Mouse (Mus musculus): ENCODE data around the gene Lyrm4. TPM values are rescaled to one million over a fixed set of nuclear protein-coding genes. Genes with fewer than 3 reads are reported as not detected.

The Lyrm4 gene
- polyA plus RNA-seq, 1 experiment from 2014 or later: 27.4 TPM

DNA sequence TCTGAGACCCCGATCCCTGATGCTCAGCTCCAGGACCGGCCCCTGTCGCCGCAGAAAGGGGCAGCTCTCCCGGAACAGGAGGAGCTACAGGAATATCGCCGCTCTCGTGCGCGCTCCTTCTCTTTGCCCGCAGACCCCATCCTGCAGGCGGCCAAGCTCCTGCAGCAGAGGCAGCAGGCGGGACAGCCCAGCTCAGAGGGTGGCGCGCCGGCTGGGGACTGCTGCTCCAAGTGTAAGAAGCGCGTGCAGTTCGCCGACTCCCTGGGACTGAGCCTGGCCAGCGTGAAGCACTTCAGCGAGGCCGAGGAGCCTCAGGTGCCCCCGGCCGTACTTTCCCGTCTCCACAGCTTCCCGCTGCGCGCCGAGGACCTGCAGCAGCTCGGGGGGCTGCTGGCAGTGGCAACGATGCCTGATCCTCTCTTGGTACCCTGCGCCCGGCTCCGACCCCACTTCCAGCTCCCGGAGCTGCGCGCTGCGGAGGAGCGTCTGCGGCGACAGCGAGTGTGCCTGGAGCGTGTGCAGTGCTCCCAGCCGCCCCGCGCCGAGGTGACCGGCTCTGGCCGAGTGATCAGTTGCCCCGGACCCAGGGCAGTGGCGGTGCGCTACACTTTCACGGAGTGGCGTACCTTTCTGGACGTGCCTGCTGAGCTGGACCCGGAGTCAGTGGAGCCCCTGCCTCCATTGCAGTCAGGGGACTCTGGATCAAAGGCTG, 148.5 kb downstream of the Lyrm4 start:
- Histone ChIP-seq H3K36me3 (ENCODE audit: control insufficient read depth, insufficient read depth, low read length) (no peaks in the 10 kb centered on the region), H3K4me2 (ENCODE audit: low read length) (peak overlapping the region; percentile 100), H3K27ac (ENCODE audit: low read depth) (no peak overlapping the region), H3K4me3 (ENCODE audit: low read depth, low read length) (peak overlapping the region; percentile 59), H3K9ac (ENCODE audit: low read length) (peak overlapping the region; percentile 48), H3K4me1 (replicated peaks; ENCODE audit: control insufficient read depth, insufficient read depth, low read length) (peaks cover 10% of the 10 kb centered on the region; the same call in 1 of the 2 replicates), H3K9me3 (ENCODE audit: control insufficient read depth, low read length) (no peaks in the 10 kb centered on the region), H3K27me3 (replicated peaks; ENCODE audit: control insufficient read depth, insufficient read depth, low read length) (peaks cover 17% of the 10 kb centered on the region)
- WGBS: 0% methylated on average over 52 of the region's 57 CpGs
- ATAC-seq (replicated peaks; ENCODE audit: low FRiP score, low TSS enrichment, low read depth): peak; percentile 74
- peak; percentile 81 for DNase-seq (ENCODE audit: low spot score)

GRCm38 (mm10) chr13:35968131-35968718, 149.1 kb downstream of the Lyrm4 start:
- Histone ChIP-seq H3K27ac (ENCODE audit: low read depth) (no peak overlapping the region), H3K9me3 (ENCODE audit: control insufficient read depth, low read length) (no peaks in the 10 kb centered on the region), H3K4me3 (ENCODE audit: low read depth, low read length) (peak overlapping the region; percentile 59), H3K27me3 (replicated peaks; ENCODE audit: control insufficient read depth, insufficient read depth, low read length) (peaks cover 17% of the 10 kb centered on the region), H3K4me2 (ENCODE audit: low read length) (peak overlapping the region; percentile 100), H3K36me3 (ENCODE audit: control insufficient read depth, insufficient read depth, low read length) (no peaks in the 10 kb centered on the region), H3K4me1 (replicated peaks; ENCODE audit: control insufficient read depth, insufficient read depth, low read length) (peaks cover 10% of the 10 kb centered on the region; the same call in 1 of the 2 replicates), H3K9ac (ENCODE audit: low read length) (peak overlapping the region; percentile 48)
- under 1% methylated on average over 38 of the region's 38 CpGs for WGBS
- DNase-seq (ENCODE audit: low spot score) (no peak), ATAC-seq (replicated peaks; ENCODE audit: low FRiP score, low TSS enrichment, low read depth) (peak; percentile 61)

GRCm38 (mm10) chr13:35967690-35968089, 149.6 kb downstream of the Lyrm4 start:
- Histone ChIP-seq H3K27ac (ENCODE audit: low read depth) (no peak overlapping the region), H3K9ac (ENCODE audit: low read length) (peak overlapping the region; percentile 48; the same call in 1 of the 2 replicates), H3K4me2 (ENCODE audit: low read length) (peak overlapping the region; percentile 100), H3K4me3 (ENCODE audit: low read depth, low read length) (peak overlapping the region; percentile 59), H3K36me3 (ENCODE audit: control insufficient read depth, insufficient read depth, low read length) (no peaks in the 10 kb centered on the region), H3K27me3 (replicated peaks; ENCODE audit: control insufficient read depth, insufficient read depth, low read length) (peaks cover 17% of the 10 kb centered on the region), H3K4me1 (replicated peaks; ENCODE audit: control insufficient read depth, insufficient read depth, low read length) (peaks cover 10% of the 10 kb centered on the region; the same call in 1 of the 2 replicates), H3K9me3 (ENCODE audit: control insufficient read depth, low read length) (no peaks in the 10 kb centered on the region)
- no peak for DNase-seq (ENCODE audit: low spot score)
- peak; percentile 61 for ATAC-seq (replicated peaks; ENCODE audit: low FRiP score, low TSS enrichment, low read depth)
- WGBS: 7% methylated on average over 14 of the region's 15 CpGs

GRCm38 (mm10) chr13:35963583-35963982, 153.7 kb downstream of the Lyrm4 start:
- no peak overlapping the region for H3K4me3 ChIP-seq (ENCODE audit: low read depth, low read length)
- DNase-seq (ENCODE audit: low spot score) (no peak), ATAC-seq (replicated peaks; ENCODE audit: low FRiP score, low TSS enrichment, low read depth) (no peak)
- H3K36me3 ChIP-seq (ENCODE audit: control insufficient read depth, insufficient read depth, low read length): no peaks in the 10 kb centered on the region
- H3K4me1 ChIP-seq (replicated peaks; ENCODE audit: control insufficient read depth, insufficient read depth, low read length): 0 out of 2 replicates have a peak, but pooled peaks cover 3% of the 10 kb centered on the region
- no peak overlapping the region for H3K4me2 ChIP-seq (ENCODE audit: low read length)
- H3K27me3 ChIP-seq (replicated peaks; ENCODE audit: control insufficient read depth, insufficient read depth, low read length): 0 out of 2 replicates have a peak, but pooled peaks cover 3% of the 10 kb centered on the region
- 89% methylated on average over 4 of the region's 4 CpGs for WGBS
- no peak overlapping the region for H3K27ac ChIP-seq (ENCODE audit: low read depth)
- H3K9me3 ChIP-seq (ENCODE audit: control insufficient read depth, low read length): no peaks in the 10 kb centered on the region
- no peak overlapping the region for H3K9ac ChIP-seq (ENCODE audit: low read length)

DNA sequence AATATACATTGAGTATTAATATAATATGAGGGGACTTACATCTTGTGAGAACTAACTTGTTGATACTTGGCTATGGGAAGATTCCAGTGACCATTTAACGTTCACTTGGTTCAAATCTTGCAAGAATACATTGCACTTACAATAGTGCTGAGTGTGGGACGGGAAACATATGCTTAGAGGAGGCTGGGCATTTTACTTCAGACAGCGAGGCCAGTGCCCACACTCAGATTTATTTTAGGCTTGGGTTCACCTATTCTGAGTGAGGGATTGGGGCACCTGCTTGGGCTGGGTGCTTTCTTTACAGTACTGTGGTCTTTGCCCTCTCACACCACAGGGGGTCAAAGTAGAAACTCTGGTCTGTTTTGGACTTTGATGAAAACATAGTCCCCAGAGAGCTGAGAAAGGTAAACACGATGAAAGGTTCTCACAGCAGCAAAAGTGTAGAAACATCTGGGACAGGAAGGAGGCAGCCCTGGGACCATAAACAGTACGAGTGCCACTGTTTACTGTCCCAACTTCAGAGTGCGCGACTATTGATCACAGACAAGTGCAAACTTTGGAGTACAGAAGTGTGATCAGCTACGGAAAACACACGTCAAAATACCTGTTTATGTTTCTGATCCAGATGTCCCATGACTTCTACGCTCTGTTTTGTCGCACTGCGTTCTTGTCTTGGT, 157.8 kb downstream of the Lyrm4 start:
- no peak overlapping the region for H3K9ac ChIP-seq (ENCODE audit: low read length)
- no peak for ATAC-seq (replicated peaks; ENCODE audit: low FRiP score, low TSS enrichment, low read depth)
- 59% methylated on average over 12 of the region's 12 CpGs for WGBS

GRCm38 (mm10) chr13:35958539-35958938, 158.8 kb downstream of the Lyrm4 start, which contains the start of gene Ppp1r3g:
Gene Ppp1r3g, plus strand, starts transcription at chr13:35958839.
- Histone ChIP-seq H3K4me2 (ENCODE audit: low read length) (no peak within 1 kb of the TSS), H3K27ac (ENCODE audit: low read depth) (no peak within 1 kb of the TSS), H3K36me3 (ENCODE audit: control insufficient read depth, insufficient read depth, low read length) (no peaks in the 10 kb centered on the region), H3K4me1 (replicated peaks; ENCODE audit: control insufficient read depth, insufficient read depth, low read length) (no peaks in the 10 kb centered on the region), H3K4me3 (ENCODE audit: low read depth, low read length) (no peak within 1 kb of the TSS), H3K27me3 (replicated peaks; ENCODE audit: control insufficient read depth, insufficient read depth, low read length) (no peaks in the 10 kb centered on the region), H3K9me3 (ENCODE audit: control insufficient read depth, low read length) (no peaks in the 10 kb centered on the region), H3K9ac (ENCODE audit: low read length) (no peak within 1 kb of the TSS)
- WGBS: 100% methylated on average over 1 of the region's 1 CpGs
- ATAC-seq (replicated peaks; ENCODE audit: low FRiP score, low TSS enrichment, low read depth) (no peak), DNase-seq (ENCODE audit: low spot score) (no peak)

More for the DNA sequence above, 157.8 kb downstream of the Lyrm4 start:
- DNase-seq (ENCODE audit: low spot score): no peak
- H3K4me1 ChIP-seq (replicated peaks; ENCODE audit: control insufficient read depth, insufficient read depth, low read length): no peaks in the 10 kb centered on the region
- H3K4me3 ChIP-seq (ENCODE audit: low read depth, low read length): no peak overlapping the region
- H3K27ac ChIP-seq (ENCODE audit: low read depth): no peak overlapping the region
- no peaks in the 10 kb centered on the region for H3K36me3 ChIP-seq (ENCODE audit: control insufficient read depth, insufficient read depth, low read length)
- H3K9me3 ChIP-seq (ENCODE audit: control insufficient read depth, low read length): no peaks in the 10 kb centered on the region
- no peaks in the 10 kb centered on the region for H3K27me3 ChIP-seq (replicated peaks; ENCODE audit: control insufficient read depth, insufficient read depth, low read length)
- no peak overlapping the region for H3K4me2 ChIP-seq (ENCODE audit: low read length)

DNA sequence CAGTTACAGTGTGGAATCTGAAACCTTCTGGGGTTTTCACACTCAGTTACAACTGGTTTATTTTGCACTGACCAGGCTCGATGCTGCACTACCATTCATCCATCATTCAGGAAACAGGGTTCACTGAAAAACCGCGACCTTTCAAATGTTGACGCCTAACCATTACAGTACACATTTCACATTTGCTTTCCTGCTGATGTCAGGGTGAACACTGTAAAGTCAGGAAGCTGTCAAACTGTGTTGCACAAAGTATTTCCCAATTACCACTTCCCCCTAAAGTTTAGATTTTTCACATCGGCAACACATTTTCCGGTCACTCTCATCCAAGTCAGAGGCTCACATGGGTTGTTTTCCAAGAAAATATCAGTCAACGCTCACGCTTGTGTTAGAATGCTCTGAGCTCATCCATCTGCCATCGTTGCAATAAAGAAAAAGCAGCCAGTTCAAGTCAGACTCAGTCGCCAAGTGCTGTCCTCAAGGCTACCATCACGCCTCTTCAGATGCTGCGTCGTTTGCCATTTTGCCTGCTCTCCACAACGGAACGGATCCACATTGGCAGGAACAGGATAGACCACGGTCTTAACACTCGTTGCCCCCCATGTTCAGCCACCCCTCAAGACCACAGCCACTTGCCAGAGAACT, 167.4 kb downstream of the Lyrm4 start:
- no peak overlapping the region for H3K27ac ChIP-seq (ENCODE audit: low read depth)
- no peak overlapping the region for H3K4me3 ChIP-seq (ENCODE audit: low read depth, low read length)
- no peak for ATAC-seq (replicated peaks; ENCODE audit: low FRiP score, low TSS enrichment, low read depth)
- H3K4me2 ChIP-seq (ENCODE audit: low read length): no peak overlapping the region
- H3K9me3 ChIP-seq (ENCODE audit: control insufficient read depth, low read length): no peaks in the 10 kb centered on the region
- DNase-seq (ENCODE audit: low spot score): no peak
- H3K36me3 ChIP-seq (ENCODE audit: control insufficient read depth, insufficient read depth, low read length): no peaks in the 10 kb centered on the region
- WGBS: 70% methylated on average over 17 of the region's 17 CpGs
- H3K4me1 ChIP-seq (replicated peaks; ENCODE audit: control insufficient read depth, insufficient read depth, low read length): no peaks in the 10 kb centered on the region
- H3K27me3 ChIP-seq (replicated peaks; ENCODE audit: control insufficient read depth, insufficient read depth, low read length): no peaks in the 10 kb centered on the region
- no peak overlapping the region for H3K9ac ChIP-seq (ENCODE audit: low read length)

DNA sequence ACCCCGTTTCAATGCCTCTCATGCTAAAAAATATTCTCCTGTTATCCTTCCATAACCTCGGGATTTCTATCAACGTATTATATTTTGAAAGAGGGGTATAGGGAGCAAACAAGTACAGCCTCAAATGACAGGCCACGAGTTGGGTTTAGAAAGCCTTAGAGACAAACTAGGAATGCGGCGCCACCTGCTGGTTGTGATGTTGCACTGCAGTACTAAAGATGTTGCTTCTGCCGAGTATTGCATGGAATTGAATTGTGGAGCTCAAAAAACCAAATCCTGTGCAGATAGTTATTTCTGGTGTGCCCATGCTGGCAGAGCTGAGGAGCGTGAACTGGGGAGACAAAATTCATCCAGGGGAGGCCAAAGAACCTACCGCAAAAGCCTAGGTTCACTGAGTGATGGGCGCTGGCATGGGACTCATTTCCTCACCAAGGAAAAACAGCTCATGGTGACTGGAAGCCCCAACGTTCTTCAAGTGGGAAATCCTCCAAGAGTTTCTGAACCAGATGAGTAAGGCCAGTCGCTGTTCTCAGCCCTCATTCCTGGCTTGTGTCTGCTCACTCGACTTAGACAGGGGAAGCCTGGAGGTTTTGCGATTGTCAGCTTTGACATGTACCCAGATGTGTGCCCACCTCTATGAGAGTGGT, 169.8 kb downstream of the Lyrm4 start:
- H3K9me3 ChIP-seq (ENCODE audit: control insufficient read depth, low read length): no peaks in the 10 kb centered on the region
- ATAC-seq (replicated peaks; ENCODE audit: low FRiP score, low TSS enrichment, low read depth) (no peak), DNase-seq (ENCODE audit: low spot score) (peak; percentile 91)
- H3K27me3 ChIP-seq (replicated peaks; ENCODE audit: control insufficient read depth, insufficient read depth, low read length): no peaks in the 10 kb centered on the region
- no peaks in the 10 kb centered on the region for H3K36me3 ChIP-seq (ENCODE audit: control insufficient read depth, insufficient read depth, low read length)
- no peak overlapping the region for H3K4me2 ChIP-seq (ENCODE audit: low read length)
- H3K4me3 ChIP-seq (ENCODE audit: low read depth, low read length): no peak overlapping the region
- H3K9ac ChIP-seq (ENCODE audit: low read length): no peak overlapping the region
- no peaks in the 10 kb centered on the region for H3K4me1 ChIP-seq (replicated peaks; ENCODE audit: control insufficient read depth, insufficient read depth, low read length)
- 25% methylated on average over 14 of the region's 14 CpGs for WGBS
- no peak overlapping the region for H3K27ac ChIP-seq (ENCODE audit: low read depth)

Measured in intestine, embryonic 14.5 days (tissue).